Mouse (Mus musculus) granulocyte monocyte progenitor cell, adult 5-6 weeks (primary cell): ENCODE measurements at regions not wholly inside any gene's neighbourhood (a gene's known extent, or its start where the extent isn't known, plus 50 kb on each side); places are given as distances from the start of the nearest gene placed in this dataset.

Experiments used
- ATAC-seq: replicated peaks from 2 replicates; pipeline ENCODE4 v1.8.0; 2016; ENCODE audit warnings: mild to moderate bottlenecking, moderate TSS enrichment, inconsistent platforms; ENCODE audit not compliant: poor library complexity, severe bottlenecking

GRCm38 (mm10) chr12:106477040-106477665 is 467.1 kb downstream of the Vrk1 start:
- no peak for ATAC-seq

GRCm38 (mm10) chr12:106477731-106478130 is 467.7 kb downstream of the Vrk1 start:
- no peak for ATAC-seq

GRCm38 (mm10) chr12:106478381-106478781 is 468.4 kb downstream of the Vrk1 start:
- no peak for ATAC-seq

- ATAC-seq, result no peak
These were observed 469.2 kb downstream of the Vrk1 start for GRCm38 (mm10) chr12:106479067-106479877.

- no peak for ATAC-seq
These were observed 469.8 kb downstream of the Vrk1 start for GRCm38 (mm10) chr12:106479878-106480194.

GRCm38 (mm10) chr12:106480281-106481060 is 470.4 kb downstream of the Vrk1 start:
- ATAC-seq, result no peak

GRCm38 (mm10) chr12:106501622-106502327 is 491.7 kb downstream of the Vrk1 start:
- no peak for ATAC-seq

GRCm38 (mm10) chr12:106504285-106504684 is 494.3 kb downstream of the Vrk1 start:
- ATAC-seq, result no peak

- ATAC-seq, result no peak
These were observed 504.0 kb downstream of the Vrk1 start for GRCm38 (mm10) chr12:106514057-106514456.

- ATAC-seq, result no peak
These were observed 505.3 kb downstream of the Vrk1 start for GRCm38 (mm10) chr12:106515257-106515788.

- ATAC-seq, result no peak
These were observed 509.1 kb downstream of the Vrk1 start for GRCm38 (mm10) chr12:106519141-106519540.

GRCm38 (mm10) chr12:106524411-106524810 is 514.4 kb downstream of the Vrk1 start:
- no peak for ATAC-seq

GRCm38 (mm10) chr12:106527116-106527515 is 517.1 kb downstream of the Vrk1 start:
- no peak for ATAC-seq

- ATAC-seq, result no peak
These were observed 517.8 kb downstream of the Vrk1 start for GRCm38 (mm10) chr12:106527699-106528434.

GRCm38 (mm10) chr12:106528521-106528920 is 518.5 kb downstream of the Vrk1 start:
- no peak for ATAC-seq

- ATAC-seq, result no peak
These were observed 519.1 kb downstream of the Vrk1 start for GRCm38 (mm10) chr12:106529175-106529574.

- no peak for ATAC-seq
These were observed 525.1 kb downstream of the Vrk1 start for GRCm38 (mm10) chr12:106535086-106535485.

- ATAC-seq, result no peak
These were observed 525.7 kb downstream of the Vrk1 start for GRCm38 (mm10) chr12:106535628-106536288.

GRCm38 (mm10) chr12:106536289-106536636 is 526.2 kb downstream of the Vrk1 start:
- ATAC-seq, result no peak
